Comparison of ENCODE assay signal across 10 mouse cellular contexts in genomic region chrX:36811377-36811776, GRCm38 (mm10). TPM values are rescaled to one million over a fixed set of nuclear protein-coding genes. Genes with fewer than 3 reads are reported as not detected.
DNase-seq lines count a peak whose midpoint lies in the region; ATAC-seq and TF ChIP-seq lines count a peak whose summit lies in the region.
"Had no signal": no experiment of that assay in that cellular context is flagged by ENCODE, and none has a peak within 500 bp of the region (broad histone marks: within the 10 kb centered on the region; RNA-seq: fewer than 3 reads in every experiment).

No protein-coding gene starts in this region.

- no peaks in the 10 kb centered on the region for H3K9me3 ChIP-seq in forebrain, postnatal 0 days (ENCODE audit: low read length)
- H3K9me3 ChIP-seq in forebrain, embryonic 11.5 days (ENCODE audit: control insufficient read depth, low read length): no peaks in the 10 kb centered on the region
- no peaks in the 10 kb centered on the region for H3K9me3 ChIP-seq in liver, postnatal 0 days (ENCODE audit: low read length)
- H3K9me3 ChIP-seq in forebrain, embryonic 13.5 days (replicated peaks): no peaks in the 10 kb centered on the region
- H3K9me3 ChIP-seq: embryonic facial prominence, embryonic 12.5 days; limb, embryonic 12.5 days had no signal

- 43% methylated on average over 5 of the region's 5 CpGs for WGBS in forebrain, postnatal 0 days
- 51% methylated on average over 5 of the region's 5 CpGs for WGBS in forebrain, embryonic 11.5 days
- WGBS in liver, postnatal 0 days (ENCODE audit: insufficient replicate concordance): 35% methylated on average over 5 of the region's 5 CpGs
- 49% methylated on average over 5 of the region's 5 CpGs for WGBS in forebrain, embryonic 13.5 days

- H3K27ac ChIP-seq in forebrain, postnatal 0 days (ENCODE audit: low read depth, low read length): no peak overlapping the region
- no peak overlapping the region for H3K27ac ChIP-seq in forebrain, embryonic 11.5 days (ENCODE audit: low read depth, low read length)
- no peak overlapping the region for H3K27ac ChIP-seq in liver, postnatal 0 days (ENCODE audit: low read depth)
- H3K27ac ChIP-seq in forebrain, embryonic 13.5 days: no peak overlapping the region
- H3K27ac ChIP-seq: embryonic facial prominence, embryonic 12.5 days; limb, embryonic 12.5 days had no signal

- H3K9ac ChIP-seq in forebrain, postnatal 0 days: no peak overlapping the region
- no peak overlapping the region for H3K9ac ChIP-seq in forebrain, embryonic 11.5 days (ENCODE audit: low read length)
- H3K9ac ChIP-seq in liver, postnatal 0 days (replicated peaks): no peak overlapping the region
- no peak overlapping the region for H3K9ac ChIP-seq in forebrain, embryonic 13.5 days
- H3K9ac ChIP-seq: embryonic facial prominence, embryonic 12.5 days; limb, embryonic 12.5 days had no signal

- TF ChIP-seq CTCF in forebrain, postnatal 0 days (IDR thresholded peaks at IDR 0.05; ENCODE audit: low read depth): peak; percentile 68
- peak; percentile 65 for TF ChIP-seq CTCF in liver, postnatal 0 days (IDR thresholded peaks at IDR 0.05; ENCODE audit: low read depth)

- no peak for ATAC-seq in forebrain, postnatal 0 days
- no peak for ATAC-seq in forebrain, embryonic 11.5 days (replicated peaks; ENCODE audit: low FRiP score)
- ATAC-seq in liver, postnatal 0 days: no peak
- no peak for ATAC-seq in forebrain, embryonic 13.5 days

- no peak for TF ChIP-seq EP300 in liver, postnatal 0 days (IDR thresholded peaks at IDR 0.05; ENCODE audit: low read depth)

- H3K4me1 ChIP-seq in forebrain, postnatal 0 days (ENCODE audit: insufficient read depth): no peaks in the 10 kb centered on the region
- 0 out of 2 replicates have a peak, but pooled peaks cover under 1% of the 10 kb centered on the region for H3K4me1 ChIP-seq in forebrain, embryonic 11.5 days (replicated peaks; ENCODE audit: control insufficient read depth, insufficient read depth, low read length)
- H3K4me1 ChIP-seq in liver, postnatal 0 days (ENCODE audit: insufficient read depth): no peaks in the 10 kb centered on the region
- peaks cover 11% of the 10 kb centered on the region for H3K4me1 ChIP-seq in forebrain, embryonic 13.5 days
- H3K4me1 ChIP-seq: embryonic facial prominence, embryonic 12.5 days had no signal

- DNase-seq in forebrain, postnatal 0 days: peak; percentile 35
- DNase-seq in forebrain, embryonic 11.5 days (ENCODE audit: low spot score): no peak
- peak; percentile 28 for DNase-seq in liver, postnatal 0 days
- no peak for DNase-seq in liver
- peak; percentile 28 for DNase-seq in ZHBTc4 (ENCODE audit: low read depth, low spot score)
- peak; percentile 32 for DNase-seq in retina, postnatal 1 day
- DNase-seq in spleen, postnatal 36 days (ENCODE audit: low spot score in 2 of 2): no peak

- H3K36me3 ChIP-seq in forebrain, postnatal 0 days (ENCODE audit: insufficient read depth): no peaks in the 10 kb centered on the region
- H3K36me3 ChIP-seq in forebrain, embryonic 11.5 days (ENCODE audit: control insufficient read depth, insufficient read depth, low read length): no peaks in the 10 kb centered on the region
- no peaks in the 10 kb centered on the region for H3K36me3 ChIP-seq in liver, postnatal 0 days (replicated peaks; ENCODE audit: insufficient read depth, low read length)
- H3K36me3 ChIP-seq in forebrain, embryonic 13.5 days (ENCODE audit: poor library complexity, severe bottlenecking): no peaks in the 10 kb centered on the region
- H3K36me3 ChIP-seq: embryonic facial prominence, embryonic 12.5 days; limb, embryonic 12.5 days had no signal

- no peak overlapping the region for H3K4me3 ChIP-seq in forebrain, postnatal 0 days (ENCODE audit: low read depth, low read length)
- no peak overlapping the region for H3K4me3 ChIP-seq in forebrain, embryonic 11.5 days (ENCODE audit: low read depth, low read length)
- H3K4me3 ChIP-seq in liver, postnatal 0 days (ENCODE audit: low read depth, low read length): no peak overlapping the region
- no peak overlapping the region for H3K4me3 ChIP-seq in forebrain, embryonic 13.5 days
- H3K4me3 ChIP-seq: embryonic facial prominence, embryonic 12.5 days; limb, embryonic 12.5 days had no signal

- no peak overlapping the region for H3K4me2 ChIP-seq in forebrain, postnatal 0 days (ENCODE audit: low read depth)
- H3K4me2 ChIP-seq in forebrain, embryonic 11.5 days (ENCODE audit: low read depth, low read length, severe bottlenecking): no peak overlapping the region
- H3K4me2 ChIP-seq in liver, postnatal 0 days (ENCODE audit: low read depth, low read length): no peak overlapping the region
- no peak overlapping the region for H3K4me2 ChIP-seq in forebrain, embryonic 13.5 days
- H3K4me2 ChIP-seq: embryonic facial prominence, embryonic 12.5 days; limb, embryonic 12.5 days had no signal

- H3K27me3 ChIP-seq in forebrain, postnatal 0 days (ENCODE audit: insufficient read depth, low read length): no peaks in the 10 kb centered on the region
- no peaks in the 10 kb centered on the region for H3K27me3 ChIP-seq in forebrain, embryonic 11.5 days (ENCODE audit: control insufficient read depth, insufficient read depth, low read length)
- no peaks in the 10 kb centered on the region for H3K27me3 ChIP-seq in liver, postnatal 0 days (ENCODE audit: insufficient read depth, low read length)
- no peaks in the 10 kb centered on the region for H3K27me3 ChIP-seq in forebrain, embryonic 13.5 days
- H3K27me3 ChIP-seq: embryonic facial prominence, embryonic 12.5 days; limb, embryonic 12.5 days had no signal

RNA-seq across cellular contexts. Expression of gene Slc25a5, which starts 15.9 kb away (rescaled TPM):
- total RNA-seq in forebrain, postnatal 0 days (2014; rRNA removed): 333 and 351 TPM in 2 replicates
- 466 and 495 TPM in 2 replicates for polyA plus RNA-seq in forebrain, postnatal 0 days (2015; fragmentation: Nextera tagmentation; extraction: Ambion mirVana)
- polyA plus RNA-seq in forebrain, embryonic 11.5 days (2014; fragmentation: Nextera tagmentation; extraction: Ambion mirVana): 819 and 859 TPM in 2 replicates
- 703 and 719 TPM in 2 replicates for polyA plus RNA-seq in liver, postnatal 0 days (2015; fragmentation: Nextera tagmentation; extraction: Ambion mirVana)
- 749 and 783 TPM in 2 replicates for polyA plus RNA-seq in forebrain, embryonic 13.5 days (2015; fragmentation: Nextera tagmentation; extraction: Ambion mirVana)

Comparison
In these comparisons a context has a peak if more than half of its experiments do, and no peak if none do; other contexts are left out.
1. DNase-seq: peak in forebrain, postnatal 0 days (single experiment), liver, postnatal 0 days (single experiment), ZHBTc4 (single experiment) and retina, postnatal 1 day (single experiment); none in forebrain, embryonic 11.5 days (single experiment), liver (single experiment) and spleen, postnatal 36 days (0 of 2).